Comparison of ENCODE assay signal across 23 mouse cellular contexts in the genomic region with DNA sequence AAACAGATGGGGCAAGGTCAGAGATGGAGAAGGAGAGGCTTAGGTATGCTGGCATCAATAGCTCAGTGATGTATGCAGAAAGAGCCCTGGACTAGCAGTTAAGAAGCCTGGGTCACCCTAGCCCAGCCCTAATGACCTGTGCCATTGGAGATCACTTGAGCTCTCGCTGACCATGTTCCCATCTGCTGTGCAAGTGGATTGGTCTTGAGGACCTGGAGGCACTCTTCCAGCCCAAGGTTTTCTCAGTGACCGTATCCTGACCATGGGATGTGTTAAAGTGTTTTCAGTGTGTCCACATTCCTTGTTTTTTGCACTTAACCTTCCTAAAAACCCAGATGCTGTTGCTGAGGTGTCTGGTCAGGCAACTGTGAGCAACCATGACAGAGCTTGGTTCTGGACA. TPM values are rescaled to one million over a fixed set of nuclear protein-coding genes. Genes with fewer than 3 reads are reported as not detected.
DNase-seq lines count a peak whose midpoint lies in the region; ATAC-seq and TF ChIP-seq lines count a peak whose summit lies in the region.
"Had no signal": no experiment of that assay in that cellular context is flagged by ENCODE, and none has a peak within 500 bp of the region (broad histone marks: within the 10 kb centered on the region; RNA-seq: fewer than 3 reads in every experiment).

No protein-coding gene starts in this region.

- H3K4me1 ChIP-seq in bone marrow, adult 2 months (ENCODE audit: control insufficient read depth, insufficient read depth, low read length) = peaks cover 1% of the 10 kb centered on the region; the same call in 1 of the 2 replicates
- H3K4me1 ChIP-seq: embryonic facial prominence, embryonic 12.5 days had no signal

- H3K27ac ChIP-seq in bone marrow, adult 2 months (ENCODE audit: control insufficient read depth, insufficient read depth, low read depth, low read length, poor library complexity) = peak overlapping the region; percentile 81
- H3K27ac ChIP-seq: embryonic facial prominence, embryonic 10.5 days; embryonic facial prominence, embryonic 12.5 days; forebrain, embryonic 10.5 days; forebrain, embryonic 12.5 days had no signal

- 93% methylated on average over 2 of the region's 2 CpGs for WGBS in bone marrow, adult 2 months

- DNase-seq in heart, adult 11 months = peak; percentile 71
- DNase-seq in heart, adult 8-10 months (ENCODE audit: low spot score) = no peak
- DNase-seq in adrenal gland, postnatal 36 days = no peak
- DNase-seq: adrenal gland, adult 2 months; adrenal gland, postnatal 10 days; adrenal gland, postnatal 25 days; cerebellum, adult 11 months; cerebellum, adult 18-20 months; cerebellum, adult 8-10 months; cerebellum, adult 9-11 months; cerebellum, postnatal 25 days had no signal

- no peak overlapping the region for H3K4me3 ChIP-seq in bone marrow, adult 2 months (replicated peaks; ENCODE audit: control insufficient read depth, low read depth, low read length)
- H3K4me3 ChIP-seq: embryonic facial prominence, embryonic 10.5 days; embryonic facial prominence, embryonic 12.5 days; erythroblast, embryonic 14.5 days; forebrain, embryonic 10.5 days; forebrain, embryonic 12.5 days had no signal

- ATAC-seq in erythroblast, adult 5-6 weeks (replicated peaks; ENCODE audit: low FRiP score, poor library complexity, severe bottlenecking) = 0 out of 2 replicates have a peak, but pooled peaks have one; percentile 3
- ATAC-seq: forebrain, embryonic 16.5 days had no signal

- TF ChIP-seq POLR2A in bone marrow, adult 2 months (IDR thresholded peaks at IDR 0.05; ENCODE audit: borderline replicate concordance, control insufficient read depth, low read depth, low read length) = no peak

- no peak for TF ChIP-seq CTCF in bone marrow, adult 2 months (IDR thresholded peaks at IDR 0.05; ENCODE audit: control insufficient read depth, insufficient read depth, low read length)

RNA-seq across cellular contexts. Expression of gene Ctse, which starts 22.2 kb away (rescaled TPM):
- 1 to 10 TPM in 1 of 4 experiments, under 1 TPM in 3; 0.27 to 1.3 (median 0.80) TPM for total RNA-seq in heart, adult 8-10 months (2022)
- 118 and 261 TPM in 2 replicates for polyA plus RNA-seq in bone marrow, adult 2 months (2011; ENCODE audit: insufficient read depth, insufficient read length, low replicate concordance, missing spikeins)
- 1,800 and 1,836 TPM in 2 replicates for total RNA-seq in erythroblast, adult 5-6 weeks (2015; ENCODE audit: low replicate concordance)
- total RNA-seq in erythroblast, adult 5-6 weeks (2017; ENCODE audit: low replicate concordance) = 1,272 and 1,472 TPM in 2 replicates
- under 1 TPM; 0.33 to 0.36 TPM for total RNA-seq in adrenal gland, postnatal 36 days (2021)
- total RNA-seq: ES-E14 had no signal
- polyA plus RNA-seq: C2C12; cortical plate, adult 2 months; embryonic facial prominence, embryonic 10.5 days; forebrain, embryonic 10.5 days; forebrain, embryonic 12.5 days; forebrain, embryonic 16.5 days; frontal cortex, adult 2 months had no signal

RNA-seq across cellular contexts. Expression of gene Rab7b, which starts 28.2 kb away (rescaled TPM):
- 1 to 10 TPM; 2.3 to 3.8 (median 3.2) TPM for total RNA-seq in heart, adult 8-10 months (2022)
- 6.5 and 7.2 TPM in 2 replicates for polyA plus RNA-seq in bone marrow, adult 2 months (2011; ENCODE audit: insufficient read depth, insufficient read length, low replicate concordance, missing spikeins)
- total RNA-seq in erythroblast, adult 5-6 weeks (2015; ENCODE audit: low replicate concordance) = 0.58 and 1.0 TPM in 2 replicates
- total RNA-seq in erythroblast, adult 5-6 weeks (2017; ENCODE audit: low replicate concordance) = 2.6 and 7.2 TPM in 2 replicates
- 1 to 10 TPM; 3.3 to 5.8 TPM for total RNA-seq in adrenal gland, postnatal 36 days (2021)
- polyA plus RNA-seq: erythroblast, embryonic 14.5 days had no signal

Comparison
In these comparisons a context has a peak if more than half of its experiments do, and no peak if none do; other contexts are left out.
1. RNA of gene Ctse, which starts 22.2 kb away (total RNA-seq): 1,272 to 1,836 TPM in erythroblast, adult 5-6 weeks; 0.27 to 1.3 TPM in heart, adult 8-10 months and 0.33 to 0.36 TPM in adrenal gland, postnatal 36 days; every median in the first group is over 100 times any median in the second.